Mouse (Mus musculus): ENCODE measurements around the gene H6pd. TPM values are rescaled to one million over a fixed set of nuclear protein-coding genes. Genes with fewer than 3 reads are reported as not detected.

H6pd gene
- polyA plus RNA-seq, 1 experiment from 2014 or later = 14.9 TPM

DNA sequence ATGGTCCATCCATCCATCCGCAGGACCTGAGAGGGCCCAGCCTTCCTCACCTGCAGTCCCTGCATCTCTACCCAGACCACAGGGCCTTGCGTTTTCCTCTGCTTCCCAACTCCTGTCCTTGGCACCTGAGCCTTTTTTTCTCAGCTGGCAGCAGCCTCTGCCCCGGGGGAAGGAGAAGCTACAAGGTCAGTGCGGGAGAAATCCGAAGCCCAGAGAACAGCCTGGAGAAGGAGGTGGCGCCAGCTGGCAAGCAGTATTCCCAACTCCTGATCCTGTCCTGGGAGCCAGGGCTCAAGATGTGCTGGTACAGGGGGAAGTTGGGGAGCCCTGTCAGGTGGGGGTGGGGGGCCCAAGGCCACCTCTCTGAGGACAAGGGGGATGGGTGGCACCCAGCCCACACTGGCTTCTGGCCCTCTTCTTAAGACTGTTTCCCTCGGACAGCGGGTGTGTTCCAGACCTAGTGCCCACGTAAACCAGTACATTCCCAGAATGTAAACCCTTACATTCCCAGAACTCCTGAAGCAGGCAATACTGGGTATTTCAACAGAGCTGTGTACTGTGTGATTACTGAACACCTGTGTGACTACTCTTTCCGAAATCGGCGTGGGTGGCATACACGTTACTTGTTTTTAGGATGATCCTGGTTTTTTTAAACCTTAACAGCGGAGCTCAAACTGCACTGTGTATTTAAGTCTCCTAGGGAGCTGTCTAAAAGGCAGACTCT lies 9.9 kb downstream of the H6pd start:
- Histone ChIP-seq H3K4me2 (ENCODE audit: low read depth, low read length) (no peak overlapping the region), H3K27ac (ENCODE audit: low read length) (peak overlapping the region; percentile 30; the same call in 1 of the 2 replicates), H3K4me1 (ENCODE audit: control insufficient read depth, insufficient read depth, low read length) (peaks cover 53% of the 10 kb centered on the region), H3K27me3 (ENCODE audit: control insufficient read depth, insufficient read depth, low read length) (no peaks in the 10 kb centered on the region), H3K36me3 (ENCODE audit: control insufficient read depth, insufficient read depth, low read length) (no peaks in the 10 kb centered on the region), H3K4me3 (replicated peaks; ENCODE audit: low read length) (no peak overlapping the region), H3K9ac (ENCODE audit: low read length) (no peak overlapping the region), H3K9me3 (replicated peaks; ENCODE audit: control insufficient read depth, low read length) (no peaks in the 10 kb centered on the region)
- no peak for ATAC-seq (ENCODE audit: insufficient read depth, low FRiP score)
- 86% methylated on average over 14 of the region's 14 CpGs for WGBS

- H3K27me3 ChIP-seq (ENCODE audit: control insufficient read depth, insufficient read depth, low read length) = no peaks in the 10 kb centered on the region
- no peak for ATAC-seq (ENCODE audit: insufficient read depth, low FRiP score)
- H3K4me2 ChIP-seq (ENCODE audit: low read depth, low read length) = no peak overlapping the region
- no peaks in the 10 kb centered on the region for H3K36me3 ChIP-seq (ENCODE audit: control insufficient read depth, insufficient read depth, low read length)
- peak overlapping the region; percentile 30 for H3K27ac ChIP-seq (ENCODE audit: low read length)
- H3K4me1 ChIP-seq (ENCODE audit: control insufficient read depth, insufficient read depth, low read length) = peaks cover 44% of the 10 kb centered on the region
- no peak overlapping the region for H3K4me3 ChIP-seq (replicated peaks; ENCODE audit: low read length)
- no peaks in the 10 kb centered on the region for H3K9me3 ChIP-seq (replicated peaks; ENCODE audit: control insufficient read depth, low read length)
- 55% methylated on average over 10 of the region's 10 CpGs for WGBS
- H3K9ac ChIP-seq (ENCODE audit: low read length) = peak overlapping the region; percentile 1; the same call in 1 of the 2 replicates
These were observed 10.8 kb downstream of the H6pd start for GRCm38 (mm10) chr4:149997999-149998398.

DNA sequence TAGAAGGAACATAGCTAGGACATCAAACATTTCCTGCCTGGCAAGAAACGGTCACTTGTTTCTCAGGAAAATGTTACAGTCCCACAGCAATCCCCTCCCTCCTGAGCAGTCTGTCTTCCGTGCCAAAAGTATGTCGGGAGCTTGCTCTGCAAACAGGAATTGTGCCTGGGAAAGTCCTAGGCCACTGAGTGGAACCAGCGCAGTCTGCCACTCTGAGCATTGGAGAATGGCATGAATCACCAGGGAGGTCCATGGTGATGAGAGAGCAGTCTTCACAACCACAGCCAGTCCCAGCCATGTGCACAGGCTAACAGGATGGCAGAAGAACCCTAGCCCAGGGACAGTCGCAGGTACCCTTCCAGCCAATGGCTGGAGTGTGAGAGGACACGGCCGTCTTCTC lies 12.4 kb downstream of the H6pd start:
- H3K27ac ChIP-seq (ENCODE audit: low read length) = no peak overlapping the region
- no peaks in the 10 kb centered on the region for H3K9me3 ChIP-seq (replicated peaks; ENCODE audit: control insufficient read depth, low read length)
- H3K27me3 ChIP-seq (ENCODE audit: control insufficient read depth, insufficient read depth, low read length) = no peaks in the 10 kb centered on the region
- no peak for ATAC-seq (ENCODE audit: insufficient read depth, low FRiP score)
- peaks cover 29% of the 10 kb centered on the region for H3K4me1 ChIP-seq (ENCODE audit: control insufficient read depth, insufficient read depth, low read length)
- no peak overlapping the region for H3K4me3 ChIP-seq (replicated peaks; ENCODE audit: low read length)
- no peaks in the 10 kb centered on the region for H3K36me3 ChIP-seq (ENCODE audit: control insufficient read depth, insufficient read depth, low read length)
- WGBS = 64% methylated on average over 7 of the region's 7 CpGs
- no peak overlapping the region for H3K4me2 ChIP-seq (ENCODE audit: low read depth, low read length)
- H3K9ac ChIP-seq (ENCODE audit: low read length) = no peak overlapping the region

DNA sequence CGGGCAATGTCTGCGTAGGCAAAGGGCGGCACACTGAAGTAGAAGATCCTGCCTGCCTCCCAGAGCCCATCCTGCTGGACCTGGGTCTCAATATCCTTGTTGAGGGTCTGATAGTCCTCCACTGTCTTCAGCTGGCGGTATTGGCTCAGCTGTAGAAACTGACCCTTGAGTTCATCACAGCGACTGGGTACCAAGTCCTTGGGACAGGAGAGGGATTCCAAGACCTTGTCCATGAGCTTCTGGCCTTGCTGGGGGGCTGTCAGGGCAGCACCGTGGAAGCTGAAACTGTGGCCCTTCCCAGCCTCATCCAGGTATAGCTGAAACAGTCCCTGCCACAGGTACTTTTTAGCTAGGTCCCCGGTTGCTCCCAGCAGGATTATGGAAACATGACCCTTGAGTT lies 12.9 kb downstream of the H6pd start:
- no peaks in the 10 kb centered on the region for H3K27me3 ChIP-seq (ENCODE audit: control insufficient read depth, insufficient read depth, low read length)
- no peak overlapping the region for H3K9ac ChIP-seq (ENCODE audit: low read length)
- H3K4me2 ChIP-seq (ENCODE audit: low read depth, low read length) = no peak overlapping the region
- H3K4me1 ChIP-seq (ENCODE audit: control insufficient read depth, insufficient read depth, low read length) = peaks cover 26% of the 10 kb centered on the region
- no peak overlapping the region for H3K4me3 ChIP-seq (replicated peaks; ENCODE audit: low read length)
- ATAC-seq (ENCODE audit: insufficient read depth, low FRiP score) = no peak
- no peaks in the 10 kb centered on the region for H3K9me3 ChIP-seq (replicated peaks; ENCODE audit: control insufficient read depth, low read length)
- 90% methylated on average over 7 of the region's 7 CpGs for WGBS
- no peaks in the 10 kb centered on the region for H3K36me3 ChIP-seq (ENCODE audit: control insufficient read depth, insufficient read depth, low read length)
- H3K27ac ChIP-seq (ENCODE audit: low read length) = no peak overlapping the region

DNA sequence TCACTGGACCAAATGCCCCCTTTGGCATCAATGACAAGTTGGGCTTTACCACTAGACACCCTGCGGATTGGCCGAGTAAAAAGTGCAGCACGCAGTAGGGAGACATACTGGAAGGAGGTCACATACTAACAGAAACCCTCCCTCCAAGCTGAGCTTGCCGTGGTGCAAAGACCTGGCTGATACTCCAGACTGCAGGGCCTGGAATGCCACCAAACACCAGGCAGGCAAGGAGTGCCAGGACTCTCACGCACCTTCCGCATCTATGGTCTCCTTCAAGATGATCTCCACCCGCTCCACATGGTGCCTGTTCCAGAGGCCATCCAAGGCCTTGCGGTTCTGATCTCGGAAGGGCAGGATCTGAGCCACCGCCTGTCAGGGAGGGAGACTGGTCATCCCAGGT lies 14.6 kb downstream of the H6pd start:
- WGBS = 92% methylated on average over 10 of the region's 10 CpGs
- Histone ChIP-seq H3K9me3 (replicated peaks; ENCODE audit: control insufficient read depth, low read length) (no peaks in the 10 kb centered on the region), H3K9ac (ENCODE audit: low read length) (no peak overlapping the region), H3K36me3 (ENCODE audit: control insufficient read depth, insufficient read depth, low read length) (no peaks in the 10 kb centered on the region), H3K4me2 (ENCODE audit: low read depth, low read length) (no peak overlapping the region), H3K27me3 (ENCODE audit: control insufficient read depth, insufficient read depth, low read length) (no peaks in the 10 kb centered on the region), H3K4me3 (replicated peaks; ENCODE audit: low read length) (no peak overlapping the region), H3K27ac (ENCODE audit: low read length) (no peak overlapping the region), H3K4me1 (ENCODE audit: control insufficient read depth, insufficient read depth, low read length) (peaks cover 26% of the 10 kb centered on the region)
- ATAC-seq (ENCODE audit: insufficient read depth, low FRiP score) = no peak

DNA sequence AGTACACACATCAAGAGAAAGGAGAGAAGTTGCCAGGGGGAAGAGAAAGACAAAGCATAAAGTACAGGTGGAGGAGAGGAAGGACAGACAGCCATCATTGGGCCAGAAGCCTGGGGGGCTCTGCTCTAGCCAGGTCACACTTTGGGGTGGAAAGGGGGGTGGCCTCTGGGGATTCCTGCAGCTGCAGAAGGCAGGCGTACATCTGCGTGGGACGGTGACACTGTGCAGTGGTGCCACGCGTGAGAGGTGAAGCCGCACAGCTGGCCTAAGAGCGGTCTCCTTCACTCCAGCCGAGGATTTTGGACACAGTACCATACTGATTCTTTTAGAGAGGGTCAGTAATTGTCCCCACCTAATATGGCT lies 16.2 kb downstream of the H6pd start:
- Histone ChIP-seq H3K27ac (ENCODE audit: low read length) (no peak overlapping the region), H3K36me3 (ENCODE audit: control insufficient read depth, insufficient read depth, low read length) (no peaks in the 10 kb centered on the region), H3K4me3 (replicated peaks; ENCODE audit: low read length) (no peak overlapping the region), H3K9me3 (replicated peaks; ENCODE audit: control insufficient read depth, low read length) (no peaks in the 10 kb centered on the region), H3K9ac (ENCODE audit: low read length) (no peak overlapping the region), H3K27me3 (ENCODE audit: control insufficient read depth, insufficient read depth, low read length) (no peaks in the 10 kb centered on the region), H3K4me1 (ENCODE audit: control insufficient read depth, insufficient read depth, low read length) (peaks cover 35% of the 10 kb centered on the region), H3K4me2 (ENCODE audit: low read depth, low read length) (no peak overlapping the region)
- ATAC-seq (ENCODE audit: insufficient read depth, low FRiP score) = no peak
- WGBS = 79% methylated on average over 8 of the region's 8 CpGs

DNA sequence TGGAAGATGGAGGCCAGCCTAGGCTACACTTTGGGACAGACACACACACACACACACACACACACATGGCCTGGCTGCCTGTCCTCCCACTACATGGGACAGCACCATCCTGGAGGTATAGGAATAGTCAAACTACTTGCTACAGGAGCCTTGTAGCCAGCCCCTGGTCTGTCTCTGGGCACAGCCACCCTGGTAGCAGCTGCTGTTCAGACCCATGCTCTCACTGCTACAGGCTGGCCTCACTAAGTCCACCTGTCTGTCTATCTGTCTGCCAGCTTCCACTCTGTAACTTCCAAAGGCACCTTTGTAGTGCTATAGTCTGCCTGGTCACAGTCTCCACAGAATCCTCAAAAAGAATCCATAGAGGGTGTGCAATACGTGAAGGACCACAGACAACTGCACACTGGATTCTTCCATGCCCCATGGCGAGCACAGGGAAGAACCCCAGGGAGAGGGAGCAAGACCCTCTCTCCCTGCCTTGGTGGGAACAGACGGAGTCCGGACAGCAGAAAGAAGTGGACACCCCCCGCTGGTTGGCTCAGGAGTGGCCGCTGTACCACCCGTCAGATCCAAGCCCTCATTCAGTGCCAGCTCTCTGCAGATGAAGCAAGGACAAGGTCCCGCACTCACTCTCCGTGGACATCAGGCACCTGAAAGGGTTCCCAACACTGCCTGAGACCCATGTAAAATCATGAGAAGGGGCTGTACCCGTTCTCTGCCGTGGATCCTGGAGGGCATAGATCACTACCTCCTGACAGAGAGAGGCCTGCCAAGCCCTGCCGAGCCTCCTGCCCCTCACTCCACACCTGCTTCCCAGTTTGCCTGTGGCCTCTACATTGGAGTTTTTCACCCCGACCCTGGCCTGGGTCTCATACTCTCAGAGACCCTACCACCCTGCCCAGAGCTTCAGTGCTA lies 16.8 kb downstream of the H6pd start:
- WGBS = 83% methylated on average over 13 of the region's 13 CpGs
- Histone ChIP-seq H3K4me1 (ENCODE audit: control insufficient read depth, insufficient read depth, low read length) (peaks cover 35% of the 10 kb centered on the region), H3K9ac (ENCODE audit: low read length) (no peak overlapping the region), H3K27ac (ENCODE audit: low read length) (no peak overlapping the region), H3K9me3 (replicated peaks; ENCODE audit: control insufficient read depth, low read length) (no peaks in the 10 kb centered on the region), H3K4me2 (ENCODE audit: low read depth, low read length) (no peak overlapping the region), H3K4me3 (replicated peaks; ENCODE audit: low read length) (no peak overlapping the region), H3K27me3 (ENCODE audit: control insufficient read depth, insufficient read depth, low read length) (no peaks in the 10 kb centered on the region), H3K36me3 (ENCODE audit: control insufficient read depth, insufficient read depth, low read length) (no peaks in the 10 kb centered on the region)
- no peak for ATAC-seq (ENCODE audit: insufficient read depth, low FRiP score)

DNA sequence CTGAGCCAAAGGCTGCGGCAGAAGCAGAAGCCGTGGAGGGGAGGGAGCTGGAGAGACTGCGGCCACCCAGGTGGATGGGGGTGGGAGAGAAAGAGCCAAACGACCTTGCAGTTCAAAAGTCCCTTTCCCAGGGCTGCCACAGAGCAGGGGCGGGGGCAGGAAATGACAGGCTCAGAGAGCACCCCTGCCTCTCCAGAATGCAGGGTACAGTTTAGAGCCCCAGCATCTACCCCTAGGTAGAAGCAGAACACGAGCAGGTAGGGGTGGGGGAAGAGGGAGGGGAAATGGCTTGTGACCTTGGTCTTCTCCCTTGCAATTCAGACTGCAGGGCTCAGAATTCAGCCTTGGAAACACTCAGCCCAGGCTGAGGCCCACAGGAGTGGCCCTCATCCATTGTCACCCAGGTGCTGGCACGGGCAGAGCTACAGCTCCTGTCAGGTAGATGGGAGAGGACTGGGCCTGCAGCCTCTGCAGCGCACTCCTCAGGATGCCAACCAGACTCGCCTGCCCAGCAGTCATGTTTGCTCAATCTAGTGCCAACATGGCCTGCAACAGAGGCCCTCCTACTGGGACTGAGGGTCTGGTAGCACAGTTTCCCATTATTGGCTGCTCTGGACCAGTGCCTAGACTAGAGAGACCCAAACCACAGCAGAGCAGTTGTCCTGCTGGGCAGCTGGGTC lies 17.7 kb downstream of the H6pd start:
- ATAC-seq (ENCODE audit: insufficient read depth, low FRiP score) = no peak
- H3K36me3 ChIP-seq (ENCODE audit: control insufficient read depth, insufficient read depth, low read length) = no peaks in the 10 kb centered on the region
- peak overlapping the region; percentile 46; the same call in 1 of the 2 replicates for H3K27ac ChIP-seq (ENCODE audit: low read length)
- 0 out of 2 replicates have a peak overlapping the region, but pooled peaks have one; percentile 2 for H3K4me2 ChIP-seq (ENCODE audit: low read depth, low read length)
- peak overlapping the region; percentile 54; the same call in 1 of the 2 replicates for H3K9ac ChIP-seq (ENCODE audit: low read length)
- no peaks in the 10 kb centered on the region for H3K27me3 ChIP-seq (ENCODE audit: control insufficient read depth, insufficient read depth, low read length)
- no peak overlapping the region for H3K4me3 ChIP-seq (replicated peaks; ENCODE audit: low read length)
- peaks cover 30% of the 10 kb centered on the region for H3K4me1 ChIP-seq (ENCODE audit: control insufficient read depth, insufficient read depth, low read length)
- WGBS = 39% methylated on average over 9 of the region's 9 CpGs
- H3K9me3 ChIP-seq (replicated peaks; ENCODE audit: control insufficient read depth, low read length) = no peaks in the 10 kb centered on the region

Data from stomach, embryonic 16.5 days (tissue).